Mouse (Mus musculus) right cerebral cortex, postnatal 4 days (tissue): Measurements from ENCODE around the gene Rab26.

Source experiments
- DNase-seq: peaks from one replicate; pipeline ENCODE4 v3.0.0-alpha.2; 2022

The Rab26 gene

GRCm38 (mm10) chr17:24534160-24534718 lies at the start of gene Rab26:
Gene Rab26 (minus strand): TSS chr17:24534210.
- DNase-seq, result no peak

GRCm38 (mm10) chr17:24580287-24580686 lies 46.3 kb upstream of the Rab26 start:
- no peak for DNase-seq

- DNase-seq, result no peak
Observed at GRCm38 (mm10) chr17:24579532-24579931, 45.5 kb upstream of the Rab26 start.

GRCm38 (mm10) chr17:24573811-24574210 lies 39.8 kb upstream of the Rab26 start:
- no peak for DNase-seq

GRCm38 (mm10) chr17:24572651-24573245 lies 38.7 kb upstream of the Rab26 start:
- no peak for DNase-seq

GRCm38 (mm10) chr17:24569837-24570236 lies 35.8 kb upstream of the Rab26 start:
- DNase-seq, result no peak

- no peak for DNase-seq
Observed at GRCm38 (mm10) chr17:24567034-24567779, 33.2 kb upstream of the Rab26 start.

- DNase-seq, result no peak
Observed at GRCm38 (mm10) chr17:24565792-24566191, 31.8 kb upstream of the Rab26 start.

GRCm38 (mm10) chr17:24565092-24565491 lies 31.1 kb upstream of the Rab26 start:
- no peak for DNase-seq

GRCm38 (mm10) chr17:24564422-24564821 lies 30.4 kb upstream of the Rab26 start:
- no peak for DNase-seq

- no peak for DNase-seq
Observed at GRCm38 (mm10) chr17:24563638-24564037, 29.6 kb upstream of the Rab26 start.

GRCm38 (mm10) chr17:24561592-24561991 lies 27.6 kb upstream of the Rab26 start:
- no peak for DNase-seq

GRCm38 (mm10) chr17:24560301-24561028 lies 26.5 kb upstream of the Rab26 start:
- DNase-seq, result no peak

GRCm38 (mm10) chr17:24559146-24559545 lies 25.1 kb upstream of the Rab26 start:
- DNase-seq, result no peak

GRCm38 (mm10) chr17:24558600-24559099 lies 24.6 kb upstream of the Rab26 start:
- no peak for DNase-seq

- DNase-seq, result no peak
Observed at GRCm38 (mm10) chr17:24557091-24557490, 23.1 kb upstream of the Rab26 start.

GRCm38 (mm10) chr17:24551050-24551444 lies 17.0 kb upstream of the Rab26 start:
- no peak for DNase-seq

GRCm38 (mm10) chr17:24550416-24551049 lies 16.5 kb upstream of the Rab26 start:
- peak; percentile 70 for DNase-seq

GRCm38 (mm10) chr17:24549618-24550415 lies 15.8 kb upstream of the Rab26 start, which contains the start of gene Pkd1:
Gene Pkd1 (plus strand): TSS chr17:24549834.
- DNase-seq, result peak; percentile 91

- DNase-seq, result no peak
Observed at GRCm38 (mm10) chr17:24548921-24549617, 15.1 kb upstream of the Rab26 start.

- no peak for DNase-seq
Observed at GRCm38 (mm10) chr17:24548435-24548834, 14.4 kb upstream of the Rab26 start.
